Mouse (Mus musculus): ENCODE measurements at regions not wholly inside any gene's neighbourhood (a gene's known extent, or its start where the extent isn't known, plus 50 kb on each side); places are given as distances from the start of the nearest gene placed in this dataset.

DNA sequence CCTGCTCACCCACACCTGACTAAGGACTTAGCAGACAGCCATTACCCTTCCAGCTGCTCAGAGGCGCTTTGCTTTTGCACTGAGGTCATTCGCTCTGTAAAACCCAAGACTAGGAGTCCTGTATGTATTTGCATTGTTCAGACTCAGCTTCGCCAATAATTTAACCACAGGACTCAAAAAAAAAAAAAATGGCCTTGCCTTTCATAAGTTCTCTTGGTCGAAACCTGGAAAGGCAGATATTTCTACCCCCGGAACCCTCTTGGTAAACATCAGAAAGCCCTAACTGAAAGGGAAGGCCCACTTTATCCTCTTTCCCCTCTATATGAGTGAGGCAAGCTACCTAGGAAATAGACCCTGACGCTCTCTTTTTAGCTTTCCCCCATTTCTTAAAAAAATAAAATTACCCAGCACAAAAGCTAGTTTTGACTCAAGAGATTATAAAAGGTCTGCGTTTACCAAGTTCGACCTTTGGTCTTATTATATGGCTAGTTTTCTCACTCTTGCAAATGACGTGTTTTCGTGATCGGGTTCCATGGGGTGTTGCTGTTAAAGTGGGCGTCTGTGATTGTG, 78.1 kb downstream of the Kcnrg start:
- peaks cover 57% of the 10 kb centered on the region for H3K4me1 ChIP-seq (replicated peaks)
- WGBS = 62% methylated on average over 12 of the region's 12 CpGs
- no peaks in the 10 kb centered on the region for H3K9me3 ChIP-seq (replicated peaks)
- no peak overlapping the region for H3K4me3 ChIP-seq
- ATAC-seq (replicated peaks; ENCODE audit: insufficient number of reproducible peaks, insufficient read depth, low FRiP score, low read depth) = no peak
- H3K36me3 ChIP-seq = no peaks in the 10 kb centered on the region
- peaks cover 32% of the 10 kb centered on the region for H3K27me3 ChIP-seq
- H3K27ac ChIP-seq = no peak overlapping the region
- H3K4me2 ChIP-seq = peak overlapping the region; percentile 97; the same call in 1 of the 2 replicates
- no peak overlapping the region for H3K9ac ChIP-seq

DNA sequence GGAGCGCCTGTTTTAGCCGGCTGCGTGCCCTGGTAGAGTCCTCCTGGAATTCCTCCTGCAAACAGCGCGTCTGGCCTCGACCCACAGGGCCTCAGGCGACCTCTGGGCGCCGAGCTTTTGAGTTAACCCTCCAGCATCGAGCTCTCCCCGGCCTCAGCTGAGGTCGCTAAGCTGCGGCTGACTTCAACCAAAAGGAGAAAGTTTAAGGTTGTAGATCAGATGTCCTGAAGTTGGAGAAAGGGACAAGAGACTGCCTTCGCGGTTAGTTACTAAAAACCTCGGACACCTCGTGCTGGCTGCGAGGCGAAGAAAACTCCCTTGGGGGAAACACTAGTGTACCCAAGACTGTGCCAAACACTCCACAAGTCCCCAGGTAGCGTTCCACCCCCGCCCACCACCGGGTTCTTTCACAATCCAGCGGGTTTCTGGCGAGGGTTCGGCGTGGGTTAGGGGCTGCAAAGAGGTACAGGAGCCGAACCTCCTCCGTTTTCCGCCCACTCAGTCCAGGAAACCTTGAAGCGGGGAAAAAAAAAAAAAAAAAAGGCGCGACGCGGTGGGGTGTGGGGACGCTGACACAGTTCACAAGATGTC, 78.9 kb downstream of the Kcnrg start:
- Histone ChIP-seq H3K36me3 (no peaks in the 10 kb centered on the region), H3K27me3 (peaks cover 41% of the 10 kb centered on the region), H3K4me3 (peak overlapping the region; percentile 47), H3K27ac (no peak overlapping the region), H3K9me3 (replicated peaks) (no peaks in the 10 kb centered on the region), H3K9ac (no peak overlapping the region), H3K4me2 (peak overlapping the region; percentile 79), H3K4me1 (replicated peaks) (peaks cover 55% of the 10 kb centered on the region)
- WGBS = 6% methylated on average over 35 of the region's 35 CpGs
- no peak for ATAC-seq (replicated peaks; ENCODE audit: insufficient number of reproducible peaks, insufficient read depth, low FRiP score, low read depth)

DNA sequence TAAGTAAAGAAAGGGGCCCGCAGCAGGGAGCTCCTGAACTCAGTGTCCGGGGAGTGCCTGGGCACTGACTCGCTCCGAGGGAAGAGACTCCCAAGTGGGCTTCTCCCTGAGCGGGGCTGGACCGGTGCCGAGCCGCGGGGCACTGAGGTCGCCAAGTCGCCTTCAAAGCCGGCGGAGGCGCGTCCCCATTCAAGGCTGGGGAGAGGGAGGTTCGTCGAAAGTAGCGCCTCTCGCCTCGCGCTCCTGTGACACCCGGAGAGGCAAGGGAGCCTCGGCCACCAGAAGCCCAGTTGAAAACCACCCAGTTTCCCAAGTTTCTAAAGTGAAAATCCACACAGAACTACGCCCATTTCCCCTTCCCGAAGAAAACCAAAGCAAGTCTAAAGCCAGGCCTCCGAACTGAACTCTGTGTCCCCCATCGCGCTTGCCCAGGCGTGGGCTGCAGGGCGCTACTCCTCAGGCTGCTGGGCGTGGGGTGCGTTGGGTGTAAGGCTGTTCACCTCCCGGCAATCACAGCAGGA, 79.6 kb downstream of the Kcnrg start:
- Histone ChIP-seq H3K9ac (0 out of 2 replicates have a peak overlapping the region, but pooled peaks have one; percentile 16), H3K27me3 (peaks cover 45% of the 10 kb centered on the region), H3K9me3 (replicated peaks) (no peaks in the 10 kb centered on the region), H3K4me3 (peak overlapping the region; percentile 47), H3K27ac (no peak overlapping the region), H3K36me3 (no peaks in the 10 kb centered on the region), H3K4me2 (peak overlapping the region; percentile 79), H3K4me1 (replicated peaks) (peaks cover 55% of the 10 kb centered on the region)
- WGBS = under 1% methylated on average over 33 of the region's 33 CpGs
- ATAC-seq (replicated peaks; ENCODE audit: insufficient number of reproducible peaks, insufficient read depth, low FRiP score, low read depth) = no peak

- no peak for ATAC-seq (replicated peaks; ENCODE audit: insufficient number of reproducible peaks, insufficient read depth, low FRiP score, low read depth)
- peaks cover 45% of the 10 kb centered on the region for H3K27me3 ChIP-seq
- H3K4me2 ChIP-seq = peak overlapping the region; percentile 79
- no peak overlapping the region for H3K27ac ChIP-seq
- peak overlapping the region; percentile 47 for H3K4me3 ChIP-seq
- H3K4me1 ChIP-seq (replicated peaks) = peaks cover 55% of the 10 kb centered on the region
- H3K9me3 ChIP-seq (replicated peaks) = no peaks in the 10 kb centered on the region
- H3K9ac ChIP-seq = 0 out of 2 replicates have a peak overlapping the region, but pooled peaks have one; percentile 16
- no peaks in the 10 kb centered on the region for H3K36me3 ChIP-seq
- WGBS = 3% methylated on average over 15 of the region's 15 CpGs
Observed at GRCm38 (mm10) chr14:61687346-61688012, 80.2 kb downstream of the Kcnrg start.

- no peaks in the 10 kb centered on the region for H3K36me3 ChIP-seq
- no peak overlapping the region for H3K9ac ChIP-seq
- H3K4me2 ChIP-seq = no peak overlapping the region
- WGBS = 8% methylated on average over 11 of the region's 11 CpGs
- H3K9me3 ChIP-seq (replicated peaks) = no peaks in the 10 kb centered on the region
- peaks cover 52% of the 10 kb centered on the region for H3K4me1 ChIP-seq (replicated peaks)
- no peak overlapping the region for H3K27ac ChIP-seq
- peaks cover 50% of the 10 kb centered on the region for H3K27me3 ChIP-seq
- no peak for ATAC-seq (replicated peaks; ENCODE audit: insufficient number of reproducible peaks, insufficient read depth, low FRiP score, low read depth)
- no peak overlapping the region for H3K4me3 ChIP-seq
Observed at GRCm38 (mm10) chr14:61688013-61688520, 80.8 kb downstream of the Kcnrg start.

DNA sequence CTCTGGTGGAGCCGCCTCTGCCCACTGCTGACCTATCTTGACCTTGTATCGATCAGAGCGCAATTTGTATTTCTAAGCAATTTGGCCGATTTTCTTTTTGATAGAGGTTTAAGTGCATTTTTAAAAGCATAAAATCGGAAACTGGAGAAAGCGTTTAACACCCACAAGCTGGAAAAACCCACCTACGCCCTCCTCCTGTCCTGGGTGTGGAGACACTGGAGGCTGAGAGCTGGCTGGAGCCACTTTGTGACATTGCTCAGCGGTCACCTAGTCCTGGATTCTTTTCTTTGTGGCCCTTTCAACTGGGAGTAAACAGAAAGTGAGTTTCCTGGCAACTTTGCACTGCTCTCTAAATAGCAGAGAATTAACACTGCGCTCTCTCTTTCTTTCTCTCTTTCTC, 81.4 kb downstream of the Kcnrg start:
- H3K27me3 ChIP-seq = peaks cover 50% of the 10 kb centered on the region
- no peak overlapping the region for H3K27ac ChIP-seq
- H3K36me3 ChIP-seq = no peaks in the 10 kb centered on the region
- 8% methylated on average over 9 of the region's 9 CpGs for WGBS
- peak overlapping the region; percentile 53 for H3K4me2 ChIP-seq
- peaks cover 46% of the 10 kb centered on the region for H3K4me1 ChIP-seq (replicated peaks)
- ATAC-seq (replicated peaks; ENCODE audit: insufficient number of reproducible peaks, insufficient read depth, low FRiP score, low read depth) = no peak
- peak overlapping the region; percentile 33 for H3K4me3 ChIP-seq
- H3K9ac ChIP-seq = no peak overlapping the region
- no peaks in the 10 kb centered on the region for H3K9me3 ChIP-seq (replicated peaks)

DNA sequence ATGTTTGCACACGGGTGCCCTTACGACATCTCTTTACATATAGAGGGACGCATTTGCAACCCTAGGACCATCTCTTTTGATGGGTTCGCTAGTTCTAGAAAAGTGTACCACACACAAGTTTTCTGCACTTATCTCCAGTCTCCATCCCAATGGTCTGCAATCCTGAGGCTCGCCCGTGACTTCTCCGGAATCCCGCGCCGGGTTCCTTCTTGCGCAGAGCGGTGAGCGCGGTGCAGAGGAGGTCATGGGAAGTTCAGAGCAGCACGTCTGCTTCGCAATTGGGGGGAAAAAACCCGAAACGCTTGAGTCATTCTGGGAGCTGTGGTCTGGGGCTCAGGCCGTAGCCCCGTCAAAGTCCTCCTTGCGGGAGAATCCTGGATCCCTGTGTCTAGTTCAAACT, 82.0 kb downstream of the Kcnrg start:
- no peak for ATAC-seq (replicated peaks; ENCODE audit: insufficient number of reproducible peaks, insufficient read depth, low FRiP score, low read depth)
- WGBS = 3% methylated on average over 21 of the region's 21 CpGs
- Histone ChIP-seq H3K9ac (no peak overlapping the region), H3K9me3 (replicated peaks) (no peaks in the 10 kb centered on the region), H3K4me3 (peak overlapping the region; percentile 33), H3K27me3 (peaks cover 50% of the 10 kb centered on the region), H3K27ac (no peak overlapping the region), H3K36me3 (no peaks in the 10 kb centered on the region), H3K4me2 (peak overlapping the region; percentile 53), H3K4me1 (replicated peaks) (peaks cover 40% of the 10 kb centered on the region)

DNA sequence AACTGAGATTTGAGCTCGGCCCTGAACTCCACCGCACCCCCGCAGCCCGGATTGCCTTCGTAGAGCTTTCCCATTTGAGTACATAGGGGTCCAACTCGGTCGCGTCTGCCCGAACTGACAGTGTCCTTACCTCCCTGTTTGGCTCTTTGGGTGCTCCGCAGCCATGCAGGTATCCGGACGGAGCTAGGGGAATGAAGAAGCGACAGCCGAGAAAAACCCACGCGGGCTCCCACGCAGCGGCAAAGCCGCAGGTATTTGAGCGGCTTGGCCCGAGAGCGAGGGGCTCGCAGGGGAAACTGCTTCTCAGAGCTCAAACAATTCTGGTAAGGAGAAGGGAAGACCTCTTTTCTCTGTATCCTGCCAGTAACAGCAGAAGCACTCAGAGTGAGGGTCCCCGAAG, 82.5 kb downstream of the Kcnrg start:
- 30% methylated on average over 24 of the region's 24 CpGs for WGBS
- H3K4me2 ChIP-seq = peak overlapping the region; percentile 53
- no peak for ATAC-seq (replicated peaks; ENCODE audit: insufficient number of reproducible peaks, insufficient read depth, low FRiP score, low read depth)
- peaks cover 35% of the 10 kb centered on the region for H3K4me1 ChIP-seq (replicated peaks)
- H3K9ac ChIP-seq = no peak overlapping the region
- no peaks in the 10 kb centered on the region for H3K9me3 ChIP-seq (replicated peaks)
- peaks cover 47% of the 10 kb centered on the region for H3K27me3 ChIP-seq
- no peaks in the 10 kb centered on the region for H3K36me3 ChIP-seq
- no peak overlapping the region for H3K27ac ChIP-seq
- peak overlapping the region; percentile 33 for H3K4me3 ChIP-seq

DNA sequence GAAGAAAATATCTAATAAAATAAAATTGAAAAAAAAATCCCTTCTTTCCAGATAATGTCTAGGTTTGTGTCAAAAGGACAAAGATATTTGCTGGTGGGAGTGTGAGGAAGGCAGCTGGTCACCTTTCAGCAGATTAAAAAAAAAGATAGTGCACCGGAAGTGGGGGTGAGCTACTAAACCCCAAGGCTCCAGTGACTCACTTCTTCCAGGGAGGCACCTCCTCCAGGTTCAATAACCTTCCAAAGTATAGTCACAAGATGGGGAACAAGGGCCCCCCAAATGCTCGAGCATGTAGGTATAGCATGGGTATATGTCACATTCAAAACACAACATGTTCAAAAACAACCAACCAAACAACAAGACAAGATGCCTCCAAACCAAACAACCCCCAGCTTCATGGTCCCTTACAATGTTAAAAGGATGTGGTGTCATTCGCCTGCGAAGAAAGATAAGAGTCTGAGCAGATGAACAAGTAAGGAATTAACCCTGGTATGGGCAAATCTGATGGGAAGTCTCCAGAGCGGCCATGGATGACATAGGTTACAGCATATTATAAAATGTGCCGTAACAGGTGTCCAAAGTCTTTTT, 84.6 kb downstream of the Kcnrg start:
- no peak overlapping the region for H3K4me3 ChIP-seq
- H3K27ac ChIP-seq = no peak overlapping the region
- H3K4me1 ChIP-seq (replicated peaks) = peaks cover 22% of the 10 kb centered on the region
- H3K4me2 ChIP-seq = no peak overlapping the region
- ATAC-seq (replicated peaks; ENCODE audit: insufficient number of reproducible peaks, insufficient read depth, low FRiP score, low read depth) = no peak
- H3K27me3 ChIP-seq = peaks cover 37% of the 10 kb centered on the region
- H3K36me3 ChIP-seq = no peaks in the 10 kb centered on the region
- 68% methylated on average over 6 of the region's 6 CpGs for WGBS
- H3K9me3 ChIP-seq (replicated peaks) = no peaks in the 10 kb centered on the region
- no peak overlapping the region for H3K9ac ChIP-seq

DNA sequence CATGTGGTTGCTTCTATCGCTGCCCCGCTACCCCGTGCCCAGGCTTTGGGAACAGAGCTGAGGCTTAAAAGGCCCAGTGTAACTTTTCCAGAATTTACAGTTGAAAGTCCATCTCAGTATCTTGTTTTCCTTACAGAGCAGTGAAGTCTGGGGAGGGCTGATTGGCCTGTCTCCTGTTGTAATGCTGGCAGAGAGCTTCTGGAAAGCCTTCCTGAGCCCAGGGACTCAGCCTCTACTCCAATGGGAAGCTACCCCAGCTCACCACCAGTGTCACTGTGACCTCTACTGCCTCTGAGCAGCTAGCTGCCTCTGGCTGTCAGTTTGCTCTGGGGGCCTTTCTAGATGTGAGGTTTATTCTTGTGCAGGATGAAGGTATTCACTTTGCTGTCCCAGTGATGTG, 87.5 kb downstream of the Kcnrg start:
- H3K27me3 ChIP-seq = peaks cover 23% of the 10 kb centered on the region
- H3K9me3 ChIP-seq (replicated peaks) = no peaks in the 10 kb centered on the region
- no peak overlapping the region for H3K4me3 ChIP-seq
- H3K9ac ChIP-seq = no peak overlapping the region
- no peaks in the 10 kb centered on the region for H3K36me3 ChIP-seq
- no peak overlapping the region for H3K4me2 ChIP-seq
- WGBS = 90% methylated on average over 3 of the region's 3 CpGs
- peaks cover under 1% of the 10 kb centered on the region; the same call in 1 of the 2 replicates for H3K4me1 ChIP-seq (replicated peaks)
- no peak for ATAC-seq (replicated peaks; ENCODE audit: insufficient number of reproducible peaks, insufficient read depth, low FRiP score, low read depth)
- no peak overlapping the region for H3K27ac ChIP-seq

DNA sequence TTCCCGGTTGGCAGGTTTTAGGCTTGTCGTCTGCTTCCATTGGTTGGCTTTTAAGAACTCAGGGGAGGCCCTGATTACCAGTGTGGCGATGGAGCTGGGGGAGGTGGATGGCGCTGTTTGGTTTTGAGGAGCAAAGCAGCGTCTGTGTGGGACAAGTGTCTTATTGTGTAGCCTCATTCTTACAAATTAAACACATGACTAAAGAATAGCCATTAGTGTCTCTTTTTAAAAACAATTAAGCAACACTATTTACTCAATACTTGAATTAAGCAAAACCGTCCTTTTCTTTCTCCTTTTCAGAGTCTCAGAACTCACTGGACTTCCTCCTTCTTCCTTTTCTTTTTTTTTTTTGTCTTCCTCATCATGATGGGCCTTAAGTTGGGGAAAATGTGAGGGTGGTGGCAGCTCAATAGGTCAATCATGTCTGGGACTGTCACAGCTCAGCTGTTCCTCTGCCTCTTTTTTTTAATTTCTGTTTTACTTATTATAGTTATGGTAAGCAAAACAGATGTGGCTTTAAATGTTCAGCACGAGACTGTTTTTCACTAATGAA, 89.1 kb downstream of the Kcnrg start:
- Histone ChIP-seq H3K9ac (no peak overlapping the region), H3K9me3 (replicated peaks) (no peaks in the 10 kb centered on the region), H3K4me1 (replicated peaks) (no peaks in the 10 kb centered on the region), H3K4me2 (no peak overlapping the region), H3K27ac (no peak overlapping the region), H3K4me3 (no peak overlapping the region), H3K36me3 (no peaks in the 10 kb centered on the region), H3K27me3 (peaks cover 7% of the 10 kb centered on the region)
- 80% methylated on average over 7 of the region's 7 CpGs for WGBS
- no peak for ATAC-seq (replicated peaks; ENCODE audit: insufficient number of reproducible peaks, insufficient read depth, low FRiP score, low read depth)

All from heart, embryonic 15.5 days (tissue).